Mouse (Mus musculus) liver, embryonic 13.5 days (tissue): Measurements from ENCODE around the gene Fam104a. TPM values are rescaled to one million over a fixed set of nuclear protein-coding genes. Genes with fewer than 3 reads are reported as not detected.

ENCODE experiments used
- ATAC-seq: fragments of 200-750 bp; cut with Nextera tagmentation; 2 replicates; pipeline ENCODE4 v1.8.0; 2017; ENCODE audit warnings: low read depth, mild to moderate bottlenecking, moderate number of reproducible peaks, moderate library complexity
- DNase-seq: peaks from one replicate; pipeline ENCODE4 v3.0.0; 2022
- H3K27ac ChIP-seq: fragments of 300-500 bp; sonication (generic); 2 replicates; pipeline ENCODE4 v1.5.1; 2015; ENCODE audit warnings: moderate library complexity, mild to moderate bottlenecking, inconsistent platforms
- H3K27me3 ChIP-seq: fragments of 300-500 bp; sonication (generic); 2 replicates; pipeline ENCODE4 v1.6.1; 2015; ENCODE audit warnings: mild to moderate bottlenecking, inconsistent platforms
- H3K36me3 ChIP-seq: fragments of 300-500 bp; sonication (generic); 2 replicates; pipeline ENCODE4 v1.6.1; 2015; ENCODE audit warnings: mild to moderate bottlenecking, inconsistent platforms
- H3K4me1 ChIP-seq: fragments of 300-500 bp; sonication (generic); replicated peaks from 2 replicates; pipeline ENCODE4 v1.6.1; 2015; ENCODE audit warnings: inconsistent platforms
- H3K4me2 ChIP-seq: fragments of 300-500 bp; sonication (generic); 2 replicates; pipeline ENCODE4 v1.6.1; 2015; ENCODE audit warnings: inconsistent platforms, mild to moderate bottlenecking, moderate library complexity
- H3K4me3 ChIP-seq: fragments of 300-500 bp; sonication (generic); replicated peaks from 2 replicates; pipeline ENCODE4 v1.5.1; 2015; ENCODE audit warnings: mild to moderate bottlenecking, inconsistent platforms
- H3K9ac ChIP-seq: fragments of 300-500 bp; sonication (generic); 2 replicates; pipeline ENCODE4 v1.6.1; 2015; ENCODE audit warnings: mild to moderate bottlenecking, inconsistent platforms
- H3K9me3 ChIP-seq: fragments of 300-500 bp; sonication (generic); replicated peaks from 2 replicates; pipeline ENCODE4 v1.6.1; 2016; ENCODE audit warnings: inconsistent platforms
- WGBS: fragments of 180-500 bp; shearing (Covaris S2); methylation state at CpG from one replicate; pipeline ENCODE4 v1.1.7; 2015; ENCODE audit not compliant: insufficient replicate concordance; 5-methylcytosine and 5-hydroxymethylcytosine counted together
- polyA plus RNA-seq: library from polyadenylated mRNA; unstranded; fragments of >200 nt; fragmentation: Nextera tagmentation; extraction: Ambion mirVana; gene quantifications from 2 replicates; pipeline ENCODE4 v1.2.1, GENCODE M21; 2015

Gene Fam104a
- polyA plus RNA-seq, 1 experiment from 2014 or later: 46.3 TPM

- Histone ChIP-seq H3K4me3 (no peak overlapping the region), H3K27ac (no peak overlapping the region), H3K9ac (no peak overlapping the region), H3K27me3 (peaks cover 16% of the 10 kb centered on the region), H3K9me3 (no peaks in the 10 kb centered on the region), H3K4me1 (no peaks in the 10 kb centered on the region), H3K36me3 (no peaks in the 10 kb centered on the region), H3K4me2 (no peak overlapping the region)
- ATAC-seq (no peak), DNase-seq (no peak)
- 82% methylated on average over 18 of the region's 18 CpGs for WGBS
Measured at GRCm38 (mm10) chr11:113625437-113625836, 58.5 kb downstream of the Fam104a start.

GRCm38 (mm10) chr11:113622028-113622427 lies 61.9 kb downstream of the Fam104a start:
- WGBS: 62% methylated on average over 4 of the region's 4 CpGs
- H3K27me3 ChIP-seq: peaks cover 44% of the 10 kb centered on the region
- no peaks in the 10 kb centered on the region for H3K9me3 ChIP-seq
- H3K4me2 ChIP-seq: no peak overlapping the region
- H3K9ac ChIP-seq: no peak overlapping the region
- H3K36me3 ChIP-seq: no peaks in the 10 kb centered on the region
- peaks cover 14% of the 10 kb centered on the region; the same call in 1 of the 2 replicates for H3K4me1 ChIP-seq
- no peak for DNase-seq
- no peak overlapping the region for H3K4me3 ChIP-seq
- ATAC-seq: no peak
- no peak overlapping the region for H3K27ac ChIP-seq

- Histone ChIP-seq H3K9ac (no peak overlapping the region), H3K27ac (no peak overlapping the region), H3K4me2 (no peak overlapping the region), H3K4me3 (no peak overlapping the region), H3K27me3 (peaks cover 44% of the 10 kb centered on the region), H3K9me3 (no peaks in the 10 kb centered on the region), H3K4me1 (peaks cover 14% of the 10 kb centered on the region; the same call in 1 of the 2 replicates), H3K36me3 (no peaks in the 10 kb centered on the region)
- WGBS: 22% methylated on average over 2 of the region's 2 CpGs
- no peak for ATAC-seq
- no peak for DNase-seq
Measured at GRCm38 (mm10) chr11:113621001-113621400, 63.0 kb downstream of the Fam104a start.

- Histone ChIP-seq H3K9me3 (no peaks in the 10 kb centered on the region), H3K9ac (peak overlapping the region; percentile 26; the same call in 1 of the 2 replicates), H3K4me1 (peaks cover 14% of the 10 kb centered on the region; the same call in 1 of the 2 replicates), H3K4me3 (peak overlapping the region; percentile 49), H3K4me2 (peak overlapping the region; percentile 65), H3K27me3 (peaks cover 49% of the 10 kb centered on the region), H3K36me3 (no peaks in the 10 kb centered on the region), H3K27ac (no peak overlapping the region)
- DNase-seq (no peak), ATAC-seq (0 out of 2 replicates have a peak, but pooled peaks have one; percentile 2)
- WGBS: 4% methylated on average over 31 of the region's 31 CpGs
Measured at GRCm38 (mm10) chr11:113619420-113620080, 64.4 kb downstream of the Fam104a start.

DNA sequence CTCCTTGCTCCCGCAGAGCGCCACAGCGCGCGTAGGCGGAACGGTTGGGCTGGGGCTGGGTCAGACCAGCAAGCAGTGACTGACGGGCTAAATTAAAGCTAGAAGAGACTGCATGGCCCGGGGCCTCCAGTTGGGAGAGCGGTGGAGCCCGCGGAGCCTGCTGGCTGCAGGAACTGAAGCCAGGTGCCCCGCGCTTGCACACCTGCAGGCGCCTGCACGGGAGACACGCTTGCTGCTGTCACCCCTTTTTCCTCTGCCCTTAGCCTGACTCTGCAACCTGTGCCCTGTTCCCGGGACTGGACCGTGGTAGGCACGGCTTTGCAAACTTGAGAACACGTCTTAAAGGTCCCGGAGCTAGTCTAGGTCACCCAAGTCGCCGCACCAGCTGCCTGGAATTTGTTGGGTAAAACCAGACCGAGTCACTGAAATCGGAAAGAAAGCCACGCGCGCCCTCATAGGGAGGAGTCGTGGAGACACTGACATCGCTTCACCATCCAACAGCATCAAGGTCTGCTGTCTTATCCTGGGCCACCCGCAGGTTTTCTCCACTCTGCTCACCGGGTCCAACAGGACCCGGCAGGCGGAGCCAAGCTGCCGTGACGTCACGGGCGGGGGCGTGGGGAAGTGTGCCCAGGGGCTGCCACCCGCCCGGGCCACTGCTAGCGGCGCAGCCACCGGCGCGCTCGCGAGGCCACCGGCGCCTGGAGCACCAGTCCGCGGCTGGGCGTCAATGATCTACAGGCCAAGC lies 65.1 kb downstream of the Fam104a start, which contains the start of gene Sstr2:
Gene Sstr2, plus strand, starts transcription at position 671 of the 748 bp plus-strand sequence.
- 3% methylated on average over 54 of the region's 54 CpGs for WGBS
- peaks cover 49% of the 10 kb centered on the region for H3K27me3 ChIP-seq
- DNase-seq (peak; percentile 10), ATAC-seq (peak; percentile 19)
- peak within 1 kb of the TSS; percentile 49 for H3K4me3 ChIP-seq
- peak within 1 kb of the TSS; percentile 26; the same call in 1 of the 2 replicates for H3K9ac ChIP-seq
- no peaks in the 10 kb centered on the region for H3K9me3 ChIP-seq
- H3K4me1 ChIP-seq: peaks cover 14% of the 10 kb centered on the region; the same call in 1 of the 2 replicates
- peak within 1 kb of the TSS; percentile 65 for H3K4me2 ChIP-seq
- H3K27ac ChIP-seq: 0 out of 2 replicates have a peak within 1 kb of the TSS, but pooled peaks have one; percentile 58
- H3K36me3 ChIP-seq: no peaks in the 10 kb centered on the region

GRCm38 (mm10) chr11:113618303-113618671 lies 65.7 kb downstream of the Fam104a start:
- peak overlapping the region; percentile 49; the same call in 1 of the 2 replicates for H3K4me3 ChIP-seq
- ATAC-seq (no peak), DNase-seq (no peak)
- peak overlapping the region; percentile 65 for H3K4me2 ChIP-seq
- peaks cover 14% of the 10 kb centered on the region; the same call in 1 of the 2 replicates for H3K4me1 ChIP-seq
- H3K9me3 ChIP-seq: no peaks in the 10 kb centered on the region
- WGBS: 19% methylated on average over 4 of the region's 4 CpGs
- H3K27me3 ChIP-seq: peaks cover 49% of the 10 kb centered on the region
- no peak overlapping the region; the same call in 1 of the 2 replicates for H3K9ac ChIP-seq
- H3K36me3 ChIP-seq: no peaks in the 10 kb centered on the region
- H3K27ac ChIP-seq: 0 out of 2 replicates have a peak overlapping the region, but pooled peaks have one; percentile 58

- no peaks in the 10 kb centered on the region for H3K9me3 ChIP-seq
- H3K27me3 ChIP-seq: peaks cover 49% of the 10 kb centered on the region
- H3K36me3 ChIP-seq: no peaks in the 10 kb centered on the region
- H3K4me1 ChIP-seq: peaks cover 14% of the 10 kb centered on the region; the same call in 1 of the 2 replicates
- DNase-seq (peak; percentile 34), ATAC-seq (peak; percentile 66)
- H3K27ac ChIP-seq: peak overlapping the region; percentile 58
- no peak overlapping the region for H3K9ac ChIP-seq
- no peak overlapping the region for H3K4me3 ChIP-seq
- no peak overlapping the region for H3K4me2 ChIP-seq
- 40% methylated on average over 14 of the region's 14 CpGs for WGBS
Measured at GRCm38 (mm10) chr11:113617132-113617911, 66.6 kb downstream of the Fam104a start.

- no peak for DNase-seq
- Histone ChIP-seq H3K4me2 (no peak overlapping the region), H3K4me3 (no peak overlapping the region), H3K9me3 (no peaks in the 10 kb centered on the region), H3K27me3 (peaks cover 23% of the 10 kb centered on the region), H3K4me1 (peaks cover 22% of the 10 kb centered on the region), H3K36me3 (no peaks in the 10 kb centered on the region), H3K9ac (no peak overlapping the region), H3K27ac (no peak overlapping the region)
- ATAC-seq: no peak
- WGBS: 19% methylated on average over 6 of the region's 6 CpGs
Measured at GRCm38 (mm10) chr11:113614476-113614875, 69.5 kb downstream of the Fam104a start.

DNA sequence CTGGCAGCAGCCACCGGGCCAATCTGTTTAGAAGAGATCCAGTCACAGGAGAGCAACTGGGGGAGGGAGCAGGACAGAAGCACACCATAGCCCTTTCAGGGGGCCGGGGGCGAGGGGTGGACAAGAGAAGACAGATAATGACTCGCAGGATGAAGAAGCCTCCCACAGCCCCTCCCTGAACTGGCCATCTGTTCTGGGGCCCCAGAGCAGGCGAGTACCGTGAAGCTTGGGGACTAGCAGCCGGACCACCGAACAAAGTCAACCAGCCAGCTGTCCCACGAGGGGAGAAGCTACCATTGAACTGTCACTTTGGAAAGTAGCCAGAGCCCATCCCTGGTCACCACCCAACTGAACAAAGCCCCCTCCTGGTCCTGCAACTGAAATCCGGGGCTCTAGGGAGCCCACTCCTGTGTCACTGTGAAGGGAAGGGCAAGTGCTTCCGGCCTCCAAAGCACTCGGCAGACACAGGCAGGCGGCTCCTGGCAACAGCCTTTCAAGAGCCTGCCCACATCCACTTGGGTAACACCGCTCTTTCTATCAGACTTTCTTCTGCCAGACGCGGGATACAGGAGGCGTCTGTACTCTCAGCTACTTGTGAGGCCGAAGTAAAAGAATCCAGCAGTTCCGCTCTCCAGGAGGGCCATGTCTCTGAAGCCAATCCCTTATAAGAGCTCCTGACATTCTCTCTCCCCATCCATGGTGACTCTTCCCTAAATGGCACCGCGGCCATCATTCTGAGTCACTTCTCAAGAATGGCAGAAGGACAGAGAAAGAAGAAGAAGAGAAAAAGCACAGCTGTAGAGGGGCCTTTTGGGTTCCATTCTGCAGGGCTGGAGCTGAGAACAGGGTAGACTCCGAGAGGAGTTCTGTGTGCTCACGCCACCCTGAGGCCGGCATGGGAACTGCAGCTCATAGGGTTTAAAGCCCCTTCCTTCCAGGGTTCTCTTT lies 72.0 kb downstream of the Fam104a start:
- ATAC-seq (peak; percentile 32; the same call in 1 of the 2 replicates), DNase-seq (no peak)
- Histone ChIP-seq H3K4me2 (peak overlapping the region; percentile 19), H3K27ac (no peak overlapping the region; the same call in 1 of the 2 replicates), H3K9me3 (no peaks in the 10 kb centered on the region), H3K27me3 (peaks cover 5% of the 10 kb centered on the region; the same call in 1 of the 2 replicates), H3K9ac (no peak overlapping the region), H3K4me3 (no peak overlapping the region), H3K4me1 (peaks cover 13% of the 10 kb centered on the region), H3K36me3 (no peaks in the 10 kb centered on the region)
- WGBS: 23% methylated on average over 24 of the region's 24 CpGs
